Mouse (Mus musculus) layer of hippocampus, postnatal 10 days (tissue): ENCODE measurements around the gene Olfr108. TPM values are rescaled to one million over a fixed set of nuclear protein-coding genes. Genes with fewer than 3 reads are reported as not detected.

Experiments
- DNase-seq, 2 experiments: peaks; one replicate each; pipeline ENCODE4 v3.0.0; 2021; ENCODE audit warnings: low spot score in 2 of 2
- long read RNA-seq: library from polyadenylated mRNA; stranded (forward); transcript quantifications from one replicate; pipeline ENCODE4 v2.0.0, GENCODE M21; 2023
- total RNA-seq, 2 experiments: library from RNA; stranded (reverse); gene quantifications; 2 replicates each; pipeline ENCODE4 v1.2.3; 2021

Gene Olfr108
- not detected for total RNA-seq
- long read RNA-seq, result 0 reads

GRCm38 (mm10) chr17:37445180-37445579 lies at the start of gene Olfr108:
TSS of gene Olfr108 (plus strand) at chr17:37445480.
- DNase-seq, result no peak

- DNase-seq, result no peak
Measured at GRCm38 (mm10) chr17:37398926-37399325, 46.4 kb upstream of the Olfr108 start, which contains the start of gene Olfr107. TSS of gene Olfr107 (plus strand) at chr17:37399226.

- no peak for DNase-seq
Measured at GRCm38 (mm10) chr17:37413380-37413779, 31.9 kb upstream of the Olfr108 start.

GRCm38 (mm10) chr17:37458616-37459015 lies 13.3 kb downstream of the Olfr108 start, which contains the start of gene Olfr109:
TSS of gene Olfr109 (plus strand) at chr17:37458916.
- no peak for DNase-seq

GRCm38 (mm10) chr17:37483452-37483851 lies 38.2 kb downstream of the Olfr108 start, which contains the start of gene H2-M2:
TSS of gene H2-M2 (minus strand) at chr17:37483552.
- DNase-seq, result no peak

- DNase-seq, result no peak
Measured at GRCm38 (mm10) chr17:37491930-37492518, 46.7 kb downstream of the Olfr108 start, which contains the start of gene Olfr110. TSS of gene Olfr110 (plus strand) at chr17:37492468.

Other genes with a start within 250 kb of the Olfr108 start
- not detected for gene Olfr94, start 244.5 kb upstream of the Olfr108 start, total RNA-seq
- not detected for gene Olfr95, start 232.4 kb upstream of the Olfr108 start, total RNA-seq
- not detected for gene Olfr96, start 225.3 kb upstream of the Olfr108 start, total RNA-seq
- not detected for gene Olfr97, start 208.2 kb upstream of the Olfr108 start, total RNA-seq
- gene Olfr98, start 181.7 kb upstream of the Olfr108 start, total RNA-seq, result not detected
- 1 to 10 TPM; 1.7 to 2.5 TPM for gene H2-M3, start 175.3 kb upstream of the Olfr108 start, total RNA-seq
- not detected for gene Olfr99, start 162.0 kb upstream of the Olfr108 start, total RNA-seq
- not detected for gene Olfr101, start 141.2 kb upstream of the Olfr108 start, total RNA-seq
- not detected for gene Olfr102, start 128.4 kb upstream of the Olfr108 start, total RNA-seq
- not detected for gene Olfr103, start 105.8 kb upstream of the Olfr108 start, total RNA-seq
- gene Olfr104-ps, start 85.9 kb upstream of the Olfr108 start, total RNA-seq, result not detected
- not detected for gene Olfr105-ps, start 66.4 kb upstream of the Olfr108 start, total RNA-seq
- gene Olfr106-ps, start 55.1 kb upstream of the Olfr108 start, total RNA-seq, result not detected
- under 1 TPM in 1 of 2 experiments, not detected in 1; 0.11 TPM for gene Olfr107, start 46.3 kb upstream of the Olfr108 start, total RNA-seq
- not detected for gene Olfr109, start 13.4 kb downstream of the Olfr108 start, total RNA-seq
- gene H2-M2, start 38.1 kb downstream of the Olfr108 start, total RNA-seq, result not detected
- gene Olfr110, start 47.0 kb downstream of the Olfr108 start, total RNA-seq, result not detected
- not detected for gene Olfr111, start 62.5 kb downstream of the Olfr108 start, total RNA-seq
- not detected for gene Olfr112, start 124.0 kb downstream of the Olfr108 start, total RNA-seq
- not detected for gene Olfr113, start 132.2 kb downstream of the Olfr108 start, total RNA-seq
- gene Olfr114, start 147.3 kb downstream of the Olfr108 start, total RNA-seq, result not detected
- not detected for gene Olfr115, start 181.6 kb downstream of the Olfr108 start, total RNA-seq
- gene Olfr116, start 181.7 kb downstream of the Olfr108 start, total RNA-seq, result not detected
- gene Olfr117, start 218.3 kb downstream of the Olfr108 start, total RNA-seq, result not detected
- gene Olfr118, start 221.5 kb downstream of the Olfr108 start, total RNA-seq, result not detected